Mouse (Mus musculus) Muller cell, postnatal 12 days (primary cell): ENCODE measurements around the gene Mgat5b.
A peak's percentile ranks its signal among the peaks of the same experiment; 100 is the strongest.
"Not testable (repeated sequence)": the region's sequence is repeated elsewhere in the genome, so short reads cannot be mapped to it uniquely, and the experiment has no call there.

ENCODE experiments used
- DNase-seq: peaks from one replicate; pipeline ENCODE4 v3.0.0-alpha.2; 2015; ENCODE audit errors: inconsistent ontology term

Mgat5b gene

GRCm38 (mm10) chr11:116918323-116919185 lies at the start of gene Mgat5b:
TSS of gene Mgat5b (plus strand) at chr11:116918863.
- DNase-seq, result peak; percentile 81

GRCm38 (mm10) chr11:116869223-116869622 lies 49.4 kb upstream of the Mgat5b start:
- DNase-seq, result no peak

GRCm38 (mm10) chr11:116869641-116870040 lies 49.0 kb upstream of the Mgat5b start:
- DNase-seq, result no peak

- no peak for DNase-seq
Observed at GRCm38 (mm10) chr11:116871538-116871937, 47.1 kb upstream of the Mgat5b start.

GRCm38 (mm10) chr11:116873987-116874386 lies 44.7 kb upstream of the Mgat5b start:
- no peak for DNase-seq

- no peak for DNase-seq
Observed at GRCm38 (mm10) chr11:116878454-116878853, 40.2 kb upstream of the Mgat5b start.

- no peak for DNase-seq
Observed at GRCm38 (mm10) chr11:116880839-116881238, 37.8 kb upstream of the Mgat5b start.

- DNase-seq, result no peak
Observed at GRCm38 (mm10) chr11:116881440-116881839, 37.2 kb upstream of the Mgat5b start.

GRCm38 (mm10) chr11:116882446-116882845 lies 36.2 kb upstream of the Mgat5b start:
- DNase-seq, result no peak

GRCm38 (mm10) chr11:116884061-116884460 lies 34.6 kb upstream of the Mgat5b start:
- no peak for DNase-seq

- DNase-seq, result peak; percentile 84
Observed at GRCm38 (mm10) chr11:116885275-116886151, 33.1 kb upstream of the Mgat5b start.

- DNase-seq, result no peak
Observed at GRCm38 (mm10) chr11:116887136-116887535, 31.5 kb upstream of the Mgat5b start.

- no peak for DNase-seq
Observed at GRCm38 (mm10) chr11:116893532-116894442, 24.9 kb upstream of the Mgat5b start.

GRCm38 (mm10) chr11:116895402-116895801 lies 23.3 kb upstream of the Mgat5b start:
- no peak for DNase-seq

GRCm38 (mm10) chr11:116899247-116899646 lies 19.4 kb upstream of the Mgat5b start:
- no peak for DNase-seq

GRCm38 (mm10) chr11:116902588-116902987 lies 16.1 kb upstream of the Mgat5b start:
- DNase-seq, result not testable (repeated sequence)

- peak; percentile 27 for DNase-seq
Observed at GRCm38 (mm10) chr11:116905741-116906456, 12.8 kb upstream of the Mgat5b start.

- DNase-seq, result no peak
Observed at GRCm38 (mm10) chr11:116913573-116913972, 5.1 kb upstream of the Mgat5b start.

- no peak for DNase-seq
Observed at GRCm38 (mm10) chr11:116914267-116914885, 4.3 kb upstream of the Mgat5b start.

GRCm38 (mm10) chr11:116915241-116915640 lies 3.4 kb upstream of the Mgat5b start:
- no peak for DNase-seq
